Mouse (Mus musculus) frontal cortex, postnatal 36 days (tissue): ENCODE data around the gene Add2.

Experiments
- DNase-seq, 2 experiments: peaks; one replicate each; pipeline ENCODE4 v3.0.0; 2022; ENCODE audit warnings: low spot score in 2 of 2

The Add2 gene

GRCm38 (mm10) chr6:86141284-86141683 lies 112.8 kb downstream of the Add2 start:
- DNase-seq: no peak

GRCm38 (mm10) chr6:86141820-86142219 lies 113.3 kb downstream of the Add2 start:
- peak; percentile 55 to 63 for DNase-seq

DNA sequence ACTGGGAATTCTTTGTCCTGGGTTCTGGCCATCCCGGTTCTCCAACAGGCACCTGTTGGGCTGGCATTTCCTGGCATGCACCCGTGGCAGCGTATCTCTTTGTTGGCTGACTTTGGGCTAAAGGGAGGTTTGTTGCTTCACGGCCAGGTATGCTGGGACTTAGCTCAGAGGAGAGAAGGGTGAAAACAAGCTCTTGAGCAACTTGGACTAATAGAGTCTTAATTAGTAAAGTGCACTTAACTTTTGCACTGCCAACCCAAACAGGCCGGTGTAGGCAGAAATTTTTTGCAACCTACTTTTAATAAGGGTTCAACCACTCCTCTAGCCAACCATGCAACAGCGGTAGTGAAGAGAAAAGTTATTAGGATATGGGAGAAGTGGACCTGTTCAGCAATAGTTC lies 116.5 kb downstream of the Add2 start:
- no peak for DNase-seq

DNA sequence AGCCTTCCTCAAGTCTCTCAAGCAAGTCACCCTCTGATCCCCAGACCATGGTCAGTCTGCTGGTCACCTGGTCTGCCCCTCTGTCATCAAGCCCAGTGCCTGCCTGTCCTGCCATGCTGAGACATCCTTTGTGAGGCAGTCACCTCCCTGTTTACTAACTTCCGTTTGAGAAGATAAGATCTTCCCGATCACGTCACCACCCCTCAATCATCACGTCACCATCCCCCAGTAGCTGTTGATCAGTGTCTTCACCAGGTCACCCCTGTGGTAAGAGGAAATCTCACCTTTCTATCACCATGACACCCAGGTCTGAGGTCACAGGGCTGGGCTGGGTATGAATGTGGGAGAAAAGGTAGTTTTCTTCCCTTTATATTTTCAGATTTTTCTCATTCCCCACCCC lies 120.0 kb downstream of the Add2 start:
- no peak for DNase-seq

DNA sequence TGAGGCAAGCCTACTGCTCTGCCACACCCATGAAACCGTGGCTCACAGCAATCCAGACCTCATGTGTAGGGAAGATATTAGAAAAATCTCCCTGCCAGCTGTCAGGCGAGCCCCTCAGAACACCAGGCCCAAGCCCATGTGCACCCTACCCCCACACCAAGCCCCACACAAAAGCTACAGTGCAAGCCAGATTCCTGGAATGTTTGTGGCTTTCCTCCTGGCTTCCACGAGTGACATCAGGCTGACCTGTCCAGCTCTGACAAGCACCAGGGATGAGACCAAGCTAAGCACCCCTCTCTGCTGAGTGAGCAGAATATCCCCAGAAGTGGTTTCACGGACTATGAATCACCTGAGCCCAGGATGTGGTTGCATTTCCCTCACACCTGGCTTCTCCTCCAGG lies 120.5 kb downstream of the Add2 start:
- DNase-seq: no peak

GRCm38 (mm10) chr6:86152676-86153075 lies 124.2 kb downstream of the Add2 start:
- DNase-seq: no peak

GRCm38 (mm10) chr6:86153436-86153990 lies 125.0 kb downstream of the Add2 start:
- DNase-seq: no peak

GRCm38 (mm10) chr6:86154006-86154405 lies 125.5 kb downstream of the Add2 start:
- DNase-seq: no peak

GRCm38 (mm10) chr6:86154481-86154880 lies 126.0 kb downstream of the Add2 start:
- DNase-seq: no peak

DNA sequence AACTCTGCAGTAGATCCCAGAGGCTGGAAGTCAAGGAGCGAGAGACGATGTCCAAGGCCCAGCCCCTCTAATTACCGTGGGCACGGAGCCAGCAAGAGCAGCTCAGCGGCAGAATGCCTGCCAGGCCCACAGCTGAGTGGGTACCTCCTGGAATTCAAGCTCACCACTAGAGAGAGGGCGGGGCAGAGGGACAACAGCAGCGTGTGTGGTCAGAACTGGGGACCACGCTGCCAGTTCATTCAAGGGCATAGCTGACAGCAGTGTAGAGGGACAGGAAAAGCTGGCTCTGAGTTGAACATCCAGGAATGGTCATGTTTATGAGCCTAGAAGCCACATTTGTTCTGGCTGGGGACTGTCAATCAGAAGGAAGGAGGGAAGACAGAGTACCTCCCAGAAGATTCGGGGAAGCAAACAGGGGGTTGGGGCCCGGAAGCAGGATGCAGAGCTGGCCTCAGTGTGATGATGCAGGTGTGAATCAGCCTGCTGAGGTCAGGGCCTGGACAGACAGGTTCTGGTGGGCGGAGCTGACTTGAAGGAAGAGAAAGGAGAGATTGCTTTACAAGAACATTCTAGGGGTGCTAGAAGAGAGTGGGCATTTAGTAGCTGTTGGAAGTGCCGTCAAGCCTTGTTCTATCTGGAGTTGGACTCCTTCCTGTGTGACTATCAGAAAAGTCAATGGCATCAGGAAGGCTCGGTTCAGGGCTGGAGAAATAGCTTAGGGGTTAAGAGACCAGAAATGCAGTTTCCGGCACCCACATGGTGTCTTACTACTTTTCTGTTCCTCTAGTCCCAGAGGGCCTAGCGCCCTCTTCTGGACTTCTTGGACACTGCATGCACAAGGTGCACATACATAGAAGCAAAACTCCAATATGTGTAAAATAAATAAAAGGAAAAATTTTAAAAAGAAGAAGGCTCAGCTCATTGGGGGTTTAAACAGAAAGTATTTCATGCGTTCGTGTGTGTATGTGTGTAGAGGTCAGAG lies 129.1 kb downstream of the Add2 start:
- no peak for DNase-seq

DNA sequence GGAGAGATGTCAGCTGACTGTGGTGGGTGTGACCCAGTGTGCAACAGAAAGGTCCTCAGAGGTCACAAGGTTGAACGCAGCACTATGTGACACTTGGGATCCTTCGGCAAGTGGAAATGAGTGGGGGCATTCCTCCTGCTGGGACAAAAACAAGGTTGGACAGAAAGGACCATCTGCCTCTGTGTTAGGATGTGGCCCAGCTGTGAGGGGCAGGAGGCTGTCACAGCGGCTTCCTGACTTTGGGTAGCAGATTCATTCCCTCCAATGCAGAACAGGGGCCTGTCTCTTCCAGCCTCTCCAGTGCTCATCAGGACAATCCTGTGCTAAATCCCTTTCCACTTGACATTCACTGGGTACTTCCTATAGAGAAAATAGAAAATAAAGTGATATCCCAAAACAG lies 132.4 kb downstream of the Add2 start:
- DNase-seq: no peak

- no peak for DNase-seq
Observed at GRCm38 (mm10) chr6:86161586-86161985, 133.1 kb downstream of the Add2 start.

GRCm38 (mm10) chr6:86164028-86164427 lies 135.5 kb downstream of the Add2 start:
- DNase-seq: no peak

- no peak for DNase-seq
Observed at GRCm38 (mm10) chr6:86166426-86166825, 137.9 kb downstream of the Add2 start.

GRCm38 (mm10) chr6:86167851-86168250 lies 139.4 kb downstream of the Add2 start:
- no peak for DNase-seq

DNA sequence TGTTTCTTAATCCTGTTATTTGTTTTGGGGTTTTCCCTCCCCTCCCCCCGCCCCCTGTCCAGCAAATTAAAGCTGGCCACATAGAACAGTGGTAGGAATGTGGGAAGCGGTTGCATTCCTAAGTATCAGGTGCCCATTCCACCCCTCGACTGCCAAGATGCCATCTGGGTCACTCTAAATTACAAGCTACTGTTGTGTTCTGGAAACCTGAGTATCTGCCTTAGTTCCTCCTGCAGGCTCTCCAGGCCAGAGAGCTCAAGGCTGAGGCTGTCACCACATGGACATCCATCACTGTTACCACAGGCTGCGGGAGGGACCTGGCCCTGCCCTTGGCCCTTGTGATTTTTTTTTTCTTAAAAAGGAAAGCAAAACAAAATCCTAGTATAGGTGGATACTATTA lies 140.7 kb downstream of the Add2 start:
- DNase-seq: no peak
